Mouse (Mus musculus): ENCODE data around the gene Xpnpep2.

The Xpnpep2 gene

GRCm38 (mm10) chrX:48108394-48109315 lies at the start of gene Xpnpep2:
Gene Xpnpep2, plus strand, starts transcription at chrX:48108725.
- DNase-seq (ENCODE audit: low spot score), result no peak

GRCm38 (mm10) chrX:48062481-48062880 lies 46.0 kb upstream of the Xpnpep2 start:
- DNase-seq (ENCODE audit: low spot score), result no peak

GRCm38 (mm10) chrX:48064166-48064853 lies 44.2 kb upstream of the Xpnpep2 start:
- DNase-seq (ENCODE audit: low spot score), result no peak

GRCm38 (mm10) chrX:48066891-48067290 lies 41.6 kb upstream of the Xpnpep2 start:
- DNase-seq (ENCODE audit: low spot score), result no peak

- no peak for DNase-seq (ENCODE audit: low spot score)
Measured at GRCm38 (mm10) chrX:48071961-48072360, 36.6 kb upstream of the Xpnpep2 start.

GRCm38 (mm10) chrX:48072401-48072800 lies 36.1 kb upstream of the Xpnpep2 start:
- DNase-seq (ENCODE audit: low spot score), result no peak

- no peak for DNase-seq (ENCODE audit: low spot score)
Measured at GRCm38 (mm10) chrX:48074691-48075090, 33.8 kb upstream of the Xpnpep2 start.

GRCm38 (mm10) chrX:48076806-48077425 lies 31.6 kb upstream of the Xpnpep2 start:
- no peak for DNase-seq (ENCODE audit: low spot score)

- DNase-seq (ENCODE audit: low spot score), result no peak
Measured at GRCm38 (mm10) chrX:48082364-48082763, 26.2 kb upstream of the Xpnpep2 start.

GRCm38 (mm10) chrX:48092129-48092528 lies 16.4 kb upstream of the Xpnpep2 start:
- no peak for DNase-seq (ENCODE audit: low spot score)

- peak; percentile 39 for DNase-seq (ENCODE audit: low spot score)
Measured at GRCm38 (mm10) chrX:48093555-48093954, 15.0 kb upstream of the Xpnpep2 start.

- DNase-seq (ENCODE audit: low spot score), result peak; percentile 35
Measured at GRCm38 (mm10) chrX:48094658-48095057, 13.9 kb upstream of the Xpnpep2 start.

- no peak for DNase-seq (ENCODE audit: low spot score)
Measured at GRCm38 (mm10) chrX:48096580-48096979, 11.9 kb upstream of the Xpnpep2 start.

- DNase-seq (ENCODE audit: low spot score), result no peak
Measured at GRCm38 (mm10) chrX:48098470-48099129, 9.9 kb upstream of the Xpnpep2 start.

GRCm38 (mm10) chrX:48099871-48100270 lies 8.7 kb upstream of the Xpnpep2 start:
- DNase-seq (ENCODE audit: low spot score), result peak; percentile 42

GRCm38 (mm10) chrX:48103256-48103655 lies 5.3 kb upstream of the Xpnpep2 start:
- no peak for DNase-seq (ENCODE audit: low spot score)

GRCm38 (mm10) chrX:48104736-48105441 lies 3.6 kb upstream of the Xpnpep2 start:
- DNase-seq (ENCODE audit: low spot score), result no peak

- no peak for DNase-seq (ENCODE audit: low spot score)
Measured at GRCm38 (mm10) chrX:48106226-48106625, 2.3 kb upstream of the Xpnpep2 start.

- no peak for DNase-seq (ENCODE audit: low spot score)
Measured at GRCm38 (mm10) chrX:48109316-48109655, 761 bp downstream of the Xpnpep2 start.

- DNase-seq (ENCODE audit: low spot score), result no peak
Measured at GRCm38 (mm10) chrX:48119294-48119693, 10.8 kb downstream of the Xpnpep2 start.
